Mouse (Mus musculus): Measurements from ENCODE around the gene Maml3. TPM values are rescaled to one million over a fixed set of nuclear protein-coding genes. Genes with fewer than 3 reads are reported as not detected.

The Maml3 gene
- total RNA-seq, 2 experiments from 2014 or later, result 9.9 to 10.1 TPM

GRCm38 (mm10) chr3:51868857-51869256, 236.0 kb downstream of the Maml3 start:
- peak in 1 of 2 experiments; percentile 59 for DNase-seq (ENCODE audit: low spot score in 2 of 2)
- intact Hi-C loops (cut with DNase I), result loop anchor here (5.0 kb wide), 1 partner anchor 48 kb away; no protein-coding TSS in a partner anchor

GRCm38 (mm10) chr3:51866446-51866845, 238.4 kb downstream of the Maml3 start:
- no peak for DNase-seq (ENCODE audit: low spot score in 2 of 2)
- intact Hi-C loops (cut with DNase I), result loop anchor here (5.0 kb wide), 1 partner anchor 51 kb away; no protein-coding TSS in a partner anchor

GRCm38 (mm10) chr3:51861631-51862030, 243.2 kb downstream of the Maml3 start:
- peak in 1 of 2 experiments; percentile 25 for DNase-seq (ENCODE audit: low spot score in 2 of 2)
- intact Hi-C loops (cut with DNase I), result no loop called here

GRCm38 (mm10) chr3:51860458-51860857, 244.4 kb downstream of the Maml3 start:
- no peak for DNase-seq (ENCODE audit: low spot score in 2 of 2)
- intact Hi-C loops (cut with DNase I), result no loop called here

GRCm38 (mm10) chr3:51859208-51859607, 245.7 kb downstream of the Maml3 start:
- intact Hi-C loops (cut with DNase I), result no loop called here
- DNase-seq (ENCODE audit: low spot score in 2 of 2), result no peak

- intact Hi-C loops (cut with DNase I), result no loop called here
- DNase-seq (ENCODE audit: low spot score in 2 of 2), result no peak
Observed at GRCm38 (mm10) chr3:51854152-51854551, 250.7 kb downstream of the Maml3 start.

- DNase-seq (ENCODE audit: low spot score in 2 of 2), result no peak
- intact Hi-C loops (cut with DNase I), result no loop called here
Observed at GRCm38 (mm10) chr3:51853610-51854009, 251.3 kb downstream of the Maml3 start.

GRCm38 (mm10) chr3:51852692-51853091, 252.2 kb downstream of the Maml3 start:
- intact Hi-C loops (cut with DNase I), result no loop called here
- no peak for DNase-seq (ENCODE audit: low spot score in 2 of 2)

GRCm38 (mm10) chr3:51851596-51851995, 253.3 kb downstream of the Maml3 start:
- DNase-seq (ENCODE audit: low spot score in 2 of 2), result no peak
- intact Hi-C loops (cut with DNase I), result no loop called here

- intact Hi-C loops (cut with DNase I), result no loop called here
Observed at GRCm38 (mm10) chr3:51849462-51849861, 255.4 kb downstream of the Maml3 start.

GRCm38 (mm10) chr3:51847262-51847661, 257.6 kb downstream of the Maml3 start:
- DNase-seq (ENCODE audit: low spot score in 2 of 2), result no peak
- intact Hi-C loops (cut with DNase I), result no loop called here

More at GRCm38 (mm10) chr3:51849462-51849861, 255.4 kb downstream of the Maml3 start:
- DNase-seq (ENCODE audit: low spot score in 2 of 2), result no peak

- intact Hi-C loops (cut with DNase I), result no loop called here
Observed at GRCm38 (mm10) chr3:51844255-51844654, 260.6 kb downstream of the Maml3 start.

GRCm38 (mm10) chr3:51842140-51842539, 262.7 kb downstream of the Maml3 start:
- intact Hi-C loops (cut with DNase I), result no loop called here
- peak in 1 of 2 experiments; percentile 22 for DNase-seq (ENCODE audit: low spot score in 2 of 2)

More at GRCm38 (mm10) chr3:51844255-51844654, 260.6 kb downstream of the Maml3 start:
- DNase-seq (ENCODE audit: low spot score in 2 of 2), result no peak

- peak in 1 of 2 experiments; percentile 9 for DNase-seq (ENCODE audit: low spot score in 2 of 2)
- intact Hi-C loops (cut with DNase I), result no loop called here
Observed at GRCm38 (mm10) chr3:51841598-51841997, 263.3 kb downstream of the Maml3 start.

GRCm38 (mm10) chr3:51841177-51841576, 263.7 kb downstream of the Maml3 start:
- intact Hi-C loops (cut with DNase I), result no loop called here
- DNase-seq (ENCODE audit: low spot score in 2 of 2), result no peak

GRCm38 (mm10) chr3:51840095-51840805, 264.6 kb downstream of the Maml3 start:
- intact Hi-C loops (cut with DNase I), result no loop called here
- DNase-seq (ENCODE audit: low spot score in 2 of 2), result no peak

- intact Hi-C loops (cut with DNase I), result no loop called here
- no peak for DNase-seq (ENCODE audit: low spot score in 2 of 2)
Observed at GRCm38 (mm10) chr3:51839353-51839715, 265.5 kb downstream of the Maml3 start.

- DNase-seq (ENCODE audit: low spot score in 2 of 2), result no peak
- intact Hi-C loops (cut with DNase I), result no loop called here
Observed at GRCm38 (mm10) chr3:51838696-51839352, 266.1 kb downstream of the Maml3 start.

- no peak for DNase-seq (ENCODE audit: low spot score in 2 of 2)
- intact Hi-C loops (cut with DNase I), result no loop called here
Observed at GRCm38 (mm10) chr3:51832985-51833384, 271.9 kb downstream of the Maml3 start.

- no peak for DNase-seq (ENCODE audit: low spot score in 2 of 2)
- intact Hi-C loops (cut with DNase I), result no loop called here
Observed at GRCm38 (mm10) chr3:51830821-51831429, 274.0 kb downstream of the Maml3 start.

GRCm38 (mm10) chr3:51825530-51825929, 279.3 kb downstream of the Maml3 start:
- intact Hi-C loops (cut with DNase I), result no loop called here
- no peak for DNase-seq (ENCODE audit: low spot score in 2 of 2)
